Mouse (Mus musculus) heart, adult 2 months (tissue): ENCODE results near the gene Tdrd1. TPM values are rescaled to one million over a fixed set of nuclear protein-coding genes. Genes with fewer than 3 reads are reported as not detected.

Experiments used
- DNase-seq, 2 experiments: peaks; one replicate each; pipeline ENCODE4 v3.0.0; 2021
- H3K27ac ChIP-seq: fragments of 200-600 bp; 2 replicates; pipeline ENCODE4 v1.8.1; 2022
- H3K27me3 ChIP-seq: fragments of 200-500 bp; 2 replicates; pipeline ENCODE4 v1.6.1; 2012; ENCODE audit warnings: mild to moderate bottlenecking, low read length, inconsistent platforms, mixed read lengths; ENCODE audit not compliant: control insufficient read depth, insufficient read depth
- H3K36me3 ChIP-seq: fragments of 200-500 bp; 2 replicates; pipeline ENCODE4 v1.6.1; 2012; ENCODE audit warnings: low read length, inconsistent platforms; ENCODE audit not compliant: control insufficient read depth, insufficient read depth
- H3K4me1 ChIP-seq: fragments of 200-500 bp; 2 replicates; pipeline ENCODE4 v1.6.1; 2011; ENCODE audit warnings: low read length; ENCODE audit not compliant: control insufficient read depth, insufficient read depth
- H3K4me3 ChIP-seq: fragments of 200-600 bp; 2 replicates; pipeline ENCODE4 v1.8.1; 2022
- H3K79me2 ChIP-seq: fragments of 200-500 bp; replicated peaks from 2 replicates; pipeline ENCODE4 v1.6.1; 2012; ENCODE audit warnings: mild to moderate bottlenecking, inconsistent platforms, low read length, moderate library complexity, mixed read lengths; ENCODE audit not compliant: control insufficient read depth, insufficient read depth
- H3K9ac ChIP-seq: fragments of 200-500 bp; 2 replicates; pipeline ENCODE4 v1.6.1; 2012; ENCODE audit warnings: low read depth, mild to moderate bottlenecking, control low read depth, inconsistent platforms, low read length, mixed read lengths
- CTCF ChIP-seq: fragments of 200-600 bp; IDR thresholded peaks from 2 replicates; pipeline ENCODE4 v1.8.1; 2022; ENCODE audit warnings: antibody characterized with exemption, mild to moderate bottlenecking, moderate library complexity
- EP300 ChIP-seq: fragments of 200-500 bp; IDR thresholded peaks from 2 replicates; pipeline ENCODE4 v1.6.1; 2011; ENCODE audit warnings: low read depth, low read length, control low read depth; ENCODE audit not compliant: insufficient read depth
- POLR2A ChIP-seq: fragments of 200-500 bp; IDR thresholded peaks from 2 replicates; pipeline ENCODE4 v1.6.1; 2011; ENCODE audit warnings: mild to moderate bottlenecking, low read depth, low read length, control low read depth; ENCODE audit not compliant: insufficient read depth
- WGBS: fragments of 180-500 bp; shearing (Covaris S2); methylation state at CpG from one replicate; pipeline ENCODE4 v1.1.7; 2018; 5-methylcytosine and 5-hydroxymethylcytosine counted together
- intact Hi-C: fragments of 180-260 bp; cut with DNase I; formaldehyde crosslinking; loops from one replicate; pipeline ENCODE4 v1.15.1; 2025
- polyA plus RNA-seq: library from polyadenylated mRNA; depleted of rRNA; stranded (reverse); fragments of >200 nt; gene quantifications from 2 replicates; pipeline ENCODE4 v1.2.3, GENCODE M21; 2012
- total RNA-seq, 2 experiments: library from RNA; stranded (reverse); gene quantifications; 2 replicates each; pipeline ENCODE4 v1.2.3; 2021

Tdrd1 gene
- total and polyA plus RNA-seq, 3 experiments, result 0.02 TPM; not detected in 2

DNA sequence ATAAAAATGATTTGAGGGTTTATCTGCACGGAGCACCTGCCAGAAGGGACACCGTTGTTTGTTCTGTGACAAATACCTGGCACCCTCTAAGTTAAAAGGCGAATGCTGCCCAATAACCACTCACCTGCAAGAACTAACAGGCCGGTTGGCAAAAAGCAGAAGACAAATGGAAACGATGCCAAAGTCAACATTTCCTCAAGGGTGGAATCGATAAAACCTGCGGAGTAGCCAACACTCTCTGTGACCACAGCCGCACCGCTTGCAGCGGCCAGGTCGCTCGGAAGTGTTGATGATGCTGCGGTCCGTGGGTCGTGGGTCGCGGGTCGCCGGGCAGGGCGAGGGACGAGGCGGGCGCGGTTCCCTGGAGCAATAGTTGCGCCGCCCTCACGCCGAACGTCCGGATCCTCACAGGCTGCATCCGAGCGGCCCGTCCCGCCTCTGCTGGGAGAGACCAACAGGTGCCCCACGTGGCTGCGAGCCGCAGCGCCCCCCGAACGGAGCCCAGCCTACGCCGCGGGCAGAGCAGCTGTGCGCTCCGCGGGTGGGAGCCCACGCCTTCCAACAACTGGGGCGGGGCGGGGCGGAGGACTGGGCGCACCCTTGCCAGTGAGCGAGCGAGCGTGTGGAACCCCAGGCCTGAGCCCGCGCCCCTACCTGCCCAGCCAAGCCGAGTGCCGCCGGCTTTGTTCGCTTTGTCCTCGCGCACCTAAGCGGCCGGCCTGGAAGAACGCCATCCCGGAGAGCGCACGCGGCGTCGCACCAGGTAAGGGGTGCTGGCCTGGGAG lies 48.0 kb downstream of the Tdrd1 start, which contains the start of gene Vwa2:
TSS of gene Vwa2 (plus strand) at position 434 of the 785 bp plus-strand sequence.
- Histone ChIP-seq H3K27me3 (peaks cover 12% of the 10 kb centered on the region), H3K4me1 (no peaks in the 10 kb centered on the region; the same call in 1 of the 2 replicates), H3K79me2 (no peaks in the 10 kb centered on the region), H3K4me3 (peak within 1 kb of the TSS; percentile 43), H3K36me3 (no peaks in the 10 kb centered on the region), H3K27ac (no peak within 1 kb of the TSS), H3K9ac (no peak within 1 kb of the TSS)
- no peak for TF ChIP-seq POLR2A
- TF ChIP-seq EP300, result no peak
- no peak for TF ChIP-seq CTCF
- WGBS, result 3% methylated on average over 68 of the region's 71 CpGs
- peak; percentile 7 to 22 for DNase-seq
- intact Hi-C loops, result no loop called here

DNA sequence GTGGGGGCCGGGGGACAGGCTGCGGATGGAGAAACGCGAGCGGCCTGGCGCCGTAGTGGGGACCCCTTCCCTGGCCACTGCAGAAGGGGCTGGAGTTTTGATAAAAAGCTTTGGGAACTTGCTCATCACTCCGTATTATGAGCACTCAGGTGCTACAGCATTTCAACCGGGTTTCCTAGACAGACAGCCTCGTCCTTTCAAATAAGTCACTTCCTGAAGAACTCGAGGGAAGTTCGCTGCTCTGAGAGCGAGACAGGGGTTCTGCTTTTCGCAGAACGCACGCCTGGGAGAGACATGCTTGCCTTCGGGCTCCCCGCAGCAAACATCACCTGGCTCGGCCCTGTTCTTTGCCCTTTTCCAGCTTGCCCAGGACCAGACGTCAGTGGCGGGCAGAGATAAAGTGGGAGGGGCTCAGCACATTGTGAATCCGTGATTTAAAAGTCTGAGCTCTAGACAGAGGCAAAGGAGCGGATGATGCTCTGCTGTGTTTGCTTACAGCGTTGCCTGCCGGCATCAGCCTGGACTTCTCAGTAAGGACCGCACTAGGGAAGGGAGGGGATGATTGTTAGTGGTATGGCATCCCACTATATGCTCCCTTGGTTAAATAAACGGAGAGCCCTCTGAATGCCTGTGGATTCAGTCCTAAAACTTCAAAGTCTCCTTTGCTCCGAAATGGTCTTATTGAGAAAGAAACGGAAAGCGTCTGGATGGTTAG lies 48.7 kb downstream of the Tdrd1 start:
- no peaks in the 10 kb centered on the region; the same call in 1 of the 2 replicates for H3K4me1 ChIP-seq
- no peak for TF ChIP-seq EP300
- no peak for TF ChIP-seq CTCF
- TF ChIP-seq POLR2A, result no peak
- 14% methylated on average over 29 of the region's 30 CpGs for WGBS
- H3K79me2 ChIP-seq, result no peaks in the 10 kb centered on the region
- H3K27ac ChIP-seq, result no peak overlapping the region
- intact Hi-C loops, result no loop called here
- H3K36me3 ChIP-seq, result no peaks in the 10 kb centered on the region
- H3K9ac ChIP-seq, result no peak overlapping the region
- DNase-seq, result no peak
- peak overlapping the region; percentile 43 for H3K4me3 ChIP-seq
- peaks cover 12% of the 10 kb centered on the region for H3K27me3 ChIP-seq

DNA sequence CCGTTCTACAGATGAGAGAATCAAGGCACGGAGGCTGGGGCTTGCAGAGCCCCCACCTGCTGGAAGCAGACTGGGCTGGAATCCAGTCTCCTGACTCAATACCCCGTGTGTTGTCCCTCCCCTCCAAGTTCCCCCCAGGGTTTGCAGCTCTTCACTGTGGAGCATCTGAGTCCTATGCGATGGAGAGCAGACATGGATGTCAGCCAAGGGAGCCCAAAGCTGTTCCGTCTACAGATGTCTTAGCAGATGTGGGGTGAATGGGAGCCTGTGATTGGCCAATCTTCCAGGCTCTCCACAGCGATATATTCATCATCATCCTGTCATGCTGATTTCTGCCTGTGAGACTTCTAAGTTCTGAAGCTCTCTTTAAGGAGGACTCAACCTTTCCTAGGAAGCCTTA lies 51.4 kb downstream of the Tdrd1 start:
- no peaks in the 10 kb centered on the region for H3K36me3 ChIP-seq
- H3K4me1 ChIP-seq, result no peaks in the 10 kb centered on the region; the same call in 1 of the 2 replicates
- 38% methylated on average over 6 of the region's 6 CpGs for WGBS
- DNase-seq, result no peak
- no peak for TF ChIP-seq CTCF
- TF ChIP-seq POLR2A, result no peak
- no peak for TF ChIP-seq EP300
- no peak overlapping the region for H3K4me3 ChIP-seq
- no peaks in the 10 kb centered on the region for H3K79me2 ChIP-seq
- peaks cover 12% of the 10 kb centered on the region for H3K27me3 ChIP-seq
- no peak overlapping the region for H3K27ac ChIP-seq
- intact Hi-C loops, result no loop called here
- H3K9ac ChIP-seq, result no peak overlapping the region

DNA sequence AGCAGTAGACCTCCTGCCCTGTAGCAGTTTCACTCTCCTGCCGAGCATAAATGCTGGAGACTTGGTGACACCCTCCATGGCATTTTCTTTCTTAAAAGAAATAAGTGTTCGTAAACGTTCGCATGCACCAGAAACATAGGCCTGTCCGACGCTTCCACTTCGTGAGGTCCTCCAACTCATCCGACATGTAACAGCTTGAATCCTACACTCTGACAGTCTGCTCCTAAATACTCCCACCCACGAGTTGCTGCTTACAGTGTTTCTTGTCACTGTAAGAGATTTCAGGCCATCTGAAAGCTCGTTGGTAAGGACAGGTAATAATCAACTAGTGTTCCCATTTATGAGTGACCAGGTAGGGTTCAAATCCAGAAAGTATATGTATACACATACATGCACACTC lies 61.9 kb downstream of the Tdrd1 start:
- Histone ChIP-seq H3K79me2 (no peaks in the 10 kb centered on the region), H3K36me3 (no peaks in the 10 kb centered on the region), H3K9ac (no peak overlapping the region), H3K4me3 (no peak overlapping the region), H3K27me3 (no peaks in the 10 kb centered on the region), H3K27ac (no peak overlapping the region), H3K4me1 (no peaks in the 10 kb centered on the region)
- DNase-seq, result no peak
- 85% methylated on average over 10 of the region's 10 CpGs for WGBS
- TF ChIP-seq CTCF, result no peak
- TF ChIP-seq EP300, result no peak
- no peak for TF ChIP-seq POLR2A
- intact Hi-C loops, result no loop called here

DNA sequence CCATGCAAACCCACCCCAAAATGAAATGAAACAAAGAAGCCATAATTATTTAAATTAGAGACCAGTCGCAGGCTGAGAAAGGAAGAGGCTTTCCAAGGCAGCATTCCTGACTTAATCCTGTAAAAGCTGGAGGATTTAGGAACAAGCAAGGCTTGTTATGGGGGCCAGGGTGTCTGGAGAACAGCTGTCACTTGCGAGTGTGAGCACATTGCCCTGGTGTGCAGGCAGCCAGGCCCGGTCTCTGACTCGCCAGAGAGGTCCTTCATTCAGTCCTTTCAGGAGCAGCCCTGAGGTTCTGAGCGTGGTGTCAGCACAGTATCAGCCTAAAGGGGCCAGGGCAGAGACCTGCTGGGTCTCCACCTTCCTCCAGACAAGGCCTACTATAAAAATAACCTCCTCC lies 62.6 kb downstream of the Tdrd1 start:
- Histone ChIP-seq H3K79me2 (no peaks in the 10 kb centered on the region), H3K4me3 (no peak overlapping the region), H3K9ac (no peak overlapping the region), H3K36me3 (no peaks in the 10 kb centered on the region), H3K4me1 (no peaks in the 10 kb centered on the region), H3K27me3 (no peaks in the 10 kb centered on the region), H3K27ac (no peak overlapping the region)
- 78% methylated on average over 5 of the region's 5 CpGs for WGBS
- intact Hi-C loops, result no loop called here
- TF ChIP-seq POLR2A (no peak), EP300 (no peak), CTCF (no peak)
- DNase-seq, result no peak

DNA sequence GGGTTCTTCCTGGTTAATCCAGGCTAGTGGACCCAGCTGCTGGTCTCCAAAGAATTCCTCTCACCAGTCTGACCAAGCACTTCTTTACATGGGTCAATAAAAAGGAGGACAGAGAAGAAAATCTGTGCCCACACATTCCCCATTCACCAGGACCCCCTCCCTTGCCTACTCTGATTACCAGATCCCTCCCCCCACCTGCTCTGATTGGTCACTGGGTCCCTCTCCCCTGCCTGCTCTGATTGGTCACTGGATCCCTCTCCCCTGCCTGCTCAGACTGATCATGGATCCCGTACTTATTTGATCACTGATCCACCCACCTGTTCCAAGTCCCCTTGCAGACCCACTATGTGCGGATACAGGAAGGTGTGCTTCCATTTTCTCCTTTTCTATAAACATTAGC lies 65.4 kb downstream of the Tdrd1 start:
- Histone ChIP-seq H3K27ac (no peak overlapping the region), H3K79me2 (no peaks in the 10 kb centered on the region), H3K36me3 (no peaks in the 10 kb centered on the region), H3K27me3 (no peaks in the 10 kb centered on the region), H3K9ac (no peak overlapping the region), H3K4me1 (no peaks in the 10 kb centered on the region), H3K4me3 (no peak overlapping the region)
- WGBS, result 59% methylated on average over 2 of the region's 2 CpGs
- intact Hi-C loops, result no loop called here
- no peak for TF ChIP-seq CTCF
- no peak for TF ChIP-seq EP300
- no peak for TF ChIP-seq POLR2A
- no peak for DNase-seq
